ENCODE assay signal across 8 mouse cellular contexts in genomic region chr17:25833961-25834594, GRCm38 (mm10). TPM values are rescaled to one million over a fixed set of nuclear protein-coding genes. Genes with fewer than 3 reads are reported as not detected.
DNase-seq lines count a peak whose midpoint lies in the region; ATAC-seq lines count a peak whose summit lies in the region.

No protein-coding gene starts in this region.

- intact Hi-C loops in gastrocnemius, postnatal 14 days (cut with DNase I; ENCODE audit: low total_unique reads), result no loop called here

- H3K27me3 ChIP-seq in embryonic facial prominence, embryonic 11.5 days (ENCODE audit: control insufficient read depth, insufficient read depth, low read length), result no peaks in the 10 kb centered on the region
- H3K27me3 ChIP-seq in hindbrain, embryonic 14.5 days (ENCODE audit: control insufficient read depth, insufficient read depth, low read length), result no peaks in the 10 kb centered on the region
- H3K27me3 ChIP-seq in liver, embryonic 13.5 days, result no peaks in the 10 kb centered on the region
- no peaks in the 10 kb centered on the region for H3K27me3 ChIP-seq in stomach, embryonic 15.5 days (replicated peaks)

- peak overlapping the region; percentile 87 for H3K9ac ChIP-seq in embryonic facial prominence, embryonic 11.5 days (replicated peaks; ENCODE audit: low read length)
- peak overlapping the region; percentile 86 for H3K9ac ChIP-seq in hindbrain, embryonic 14.5 days
- H3K9ac ChIP-seq in liver, embryonic 13.5 days, result peak overlapping the region; percentile 92
- peak overlapping the region; percentile 70 for H3K9ac ChIP-seq in stomach, embryonic 15.5 days

- peaks cover 4% of the 10 kb centered on the region for H3K36me3 ChIP-seq in embryonic facial prominence, embryonic 11.5 days (replicated peaks; ENCODE audit: control insufficient read depth, insufficient read depth, low read depth, low read length)
- H3K36me3 ChIP-seq in hindbrain, embryonic 14.5 days (replicated peaks; ENCODE audit: control insufficient read depth, insufficient read depth), result peaks cover 35% of the 10 kb centered on the region
- peaks cover 58% of the 10 kb centered on the region for H3K36me3 ChIP-seq in liver, embryonic 13.5 days
- peaks cover 17% of the 10 kb centered on the region for H3K36me3 ChIP-seq in stomach, embryonic 15.5 days

- ATAC-seq in embryonic facial prominence, embryonic 11.5 days (replicated peaks; ENCODE audit: insufficient number of reproducible peaks, low FRiP score, low TSS enrichment, low read depth), result no peak
- no peak for ATAC-seq in hindbrain, embryonic 14.5 days (ENCODE audit: low FRiP score)
- no peak for ATAC-seq in liver, embryonic 13.5 days (ENCODE audit: low read depth)
- ATAC-seq in stomach, embryonic 15.5 days (ENCODE audit: insufficient read depth, low FRiP score, low read depth), result no peak

- peaks cover 28% of the 10 kb centered on the region for H3K4me1 ChIP-seq in embryonic facial prominence, embryonic 11.5 days (ENCODE audit: control insufficient read depth, insufficient read depth, low read length)
- peaks cover 77% of the 10 kb centered on the region for H3K4me1 ChIP-seq in hindbrain, embryonic 14.5 days (replicated peaks; ENCODE audit: control insufficient read depth, insufficient read depth, low read length)
- H3K4me1 ChIP-seq in liver, embryonic 13.5 days (replicated peaks), result peaks cover 88% of the 10 kb centered on the region
- H3K4me1 ChIP-seq in stomach, embryonic 15.5 days, result peaks cover 73% of the 10 kb centered on the region

- H3K27ac ChIP-seq in embryonic facial prominence, embryonic 11.5 days (replicated peaks; ENCODE audit: low read depth, low read length), result peak overlapping the region; percentile 89; the same call in 1 of the 2 replicates
- H3K27ac ChIP-seq in hindbrain, embryonic 14.5 days, result peak overlapping the region; percentile 98
- H3K27ac ChIP-seq in liver, embryonic 13.5 days, result peak overlapping the region; percentile 93
- peak overlapping the region; percentile 97 for H3K27ac ChIP-seq in stomach, embryonic 15.5 days

- H3K9me3 ChIP-seq in embryonic facial prominence, embryonic 11.5 days (replicated peaks; ENCODE audit: control insufficient read depth, low read length), result no peaks in the 10 kb centered on the region
- no peaks in the 10 kb centered on the region for H3K9me3 ChIP-seq in hindbrain, embryonic 14.5 days (ENCODE audit: control insufficient read depth, low read length)
- no peaks in the 10 kb centered on the region for H3K9me3 ChIP-seq in liver, embryonic 13.5 days (replicated peaks)
- no peaks in the 10 kb centered on the region for H3K9me3 ChIP-seq in stomach, embryonic 15.5 days

- WGBS in embryonic facial prominence, embryonic 11.5 days, result 50% methylated on average over 6 of the region's 6 CpGs
- 48% methylated on average over 6 of the region's 6 CpGs for WGBS in hindbrain, embryonic 14.5 days
- 34% methylated on average over 6 of the region's 6 CpGs for WGBS in liver, embryonic 13.5 days (ENCODE audit: insufficient replicate concordance)
- 15% methylated on average over 6 of the region's 6 CpGs for WGBS in stomach, embryonic 15.5 days

- H3K4me3 ChIP-seq in embryonic facial prominence, embryonic 11.5 days (ENCODE audit: low read depth, low read length), result peak overlapping the region; percentile 89
- peak overlapping the region; percentile 89 for H3K4me3 ChIP-seq in hindbrain, embryonic 14.5 days (replicated peaks; ENCODE audit: low read length)
- H3K4me3 ChIP-seq in liver, embryonic 13.5 days (replicated peaks), result peak overlapping the region; percentile 85
- peak overlapping the region; percentile 89 for H3K4me3 ChIP-seq in stomach, embryonic 15.5 days (replicated peaks)

- peak; percentile 58 for DNase-seq in adrenal gland, postnatal 14 days
- DNase-seq in adrenal gland, postnatal 4 days (ENCODE audit: low spot score in 2 of 2), result no peak
- no peak for DNase-seq in embryonic facial prominence, embryonic 11.5 days (ENCODE audit: low spot score)
- DNase-seq in hindbrain, embryonic 14.5 days (ENCODE audit: low spot score), result no peak
- DNase-seq in liver, embryonic 13.5 days, result no peak
- no peak for DNase-seq in gastrocnemius, postnatal 14 days
- DNase-seq in right cerebral cortex, adult 18-20 months, result no peak

- H3K4me2 ChIP-seq in embryonic facial prominence, embryonic 11.5 days (ENCODE audit: low read depth, low read length), result peak overlapping the region; percentile 75
- peak overlapping the region; percentile 96 for H3K4me2 ChIP-seq in hindbrain, embryonic 14.5 days (replicated peaks)
- peak overlapping the region; percentile 99 for H3K4me2 ChIP-seq in liver, embryonic 13.5 days
- H3K4me2 ChIP-seq in stomach, embryonic 15.5 days, result peak overlapping the region; percentile 81

RNA-seq across cellular contexts. Expression of gene Stub1, which starts 0.9 kb away (rescaled TPM):
- total RNA-seq in adrenal gland, postnatal 14 days (2021), result 149 and 160 TPM in 2 replicates
- 100 to 1,000 TPM; 210 to 213 TPM for total RNA-seq in adrenal gland, postnatal 4 days (2021)
- 323 and 352 TPM in 2 replicates for polyA plus RNA-seq in embryonic facial prominence, embryonic 11.5 days (2014; fragmentation: Nextera tagmentation; extraction: Ambion mirVana)
- 336 and 357 TPM in 2 replicates for polyA plus RNA-seq in hindbrain, embryonic 14.5 days (2014; fragmentation: Nextera tagmentation; extraction: Ambion mirVana)
- polyA plus RNA-seq in liver, embryonic 13.5 days (2015; fragmentation: Nextera tagmentation; extraction: Ambion mirVana), result 130 TPM in 2 replicates
- 312 and 319 TPM in 2 replicates for polyA plus RNA-seq in stomach, embryonic 15.5 days (2015; fragmentation: Nextera tagmentation; extraction: Ambion mirVana)
- 10 to 100 TPM; 80.2 to 81.3 TPM for total RNA-seq in gastrocnemius, postnatal 14 days (2021)

RNA-seq across cellular contexts. Expression of gene Rhbdl1, which starts 3.0 kb away (rescaled TPM):
- 12.9 and 14.9 TPM in 2 replicates for total RNA-seq in adrenal gland, postnatal 14 days (2021)
- total RNA-seq in adrenal gland, postnatal 4 days (2021), result 10 to 100 TPM; 19.3 to 21.4 TPM
- polyA plus RNA-seq in embryonic facial prominence, embryonic 11.5 days (2014; fragmentation: Nextera tagmentation; extraction: Ambion mirVana), result 1.1 and 1.5 TPM in 2 replicates
- 51.3 and 57.1 TPM in 2 replicates for polyA plus RNA-seq in hindbrain, embryonic 14.5 days (2014; fragmentation: Nextera tagmentation; extraction: Ambion mirVana)
- 0.20 and 0.30 TPM in 2 replicates for polyA plus RNA-seq in liver, embryonic 13.5 days (2015; fragmentation: Nextera tagmentation; extraction: Ambion mirVana)
- polyA plus RNA-seq in stomach, embryonic 15.5 days (2015; fragmentation: Nextera tagmentation; extraction: Ambion mirVana), result 1.6 and 2.4 TPM in 2 replicates
- total RNA-seq in gastrocnemius, postnatal 14 days (2021), result 10 to 100 TPM; 11.7 to 12.0 TPM

RNA-seq across cellular contexts. Expression of gene Jmjd8, which starts 5.4 kb away (rescaled TPM):
- 68.2 and 71.0 TPM in 2 replicates for total RNA-seq in adrenal gland, postnatal 14 days (2021)
- 10 to 100 TPM; 72.9 to 81.8 TPM for total RNA-seq in adrenal gland, postnatal 4 days (2021)
- 42.0 and 47.7 TPM in 2 replicates for polyA plus RNA-seq in embryonic facial prominence, embryonic 11.5 days (2014; fragmentation: Nextera tagmentation; extraction: Ambion mirVana)
- polyA plus RNA-seq in hindbrain, embryonic 14.5 days (2014; fragmentation: Nextera tagmentation; extraction: Ambion mirVana), result 39.3 and 42.1 TPM in 2 replicates
- 21.7 and 26.9 TPM in 2 replicates for polyA plus RNA-seq in liver, embryonic 13.5 days (2015; fragmentation: Nextera tagmentation; extraction: Ambion mirVana)
- 50.5 and 54.6 TPM in 2 replicates for polyA plus RNA-seq in stomach, embryonic 15.5 days (2015; fragmentation: Nextera tagmentation; extraction: Ambion mirVana)
- 10 to 100 TPM; 20.3 to 23.6 TPM for total RNA-seq in gastrocnemius, postnatal 14 days (2021)

RNA-seq across cellular contexts. Expression of gene Gm20683, which starts 7.5 kb away (rescaled TPM):
- 10.9 and 11.8 TPM in 2 replicates for total RNA-seq in adrenal gland, postnatal 14 days (2021)
- total RNA-seq in adrenal gland, postnatal 4 days (2021), result 10 to 100 TPM; 13.2 to 15.5 TPM
- 0.36 and 1.2 TPM in 2 replicates for polyA plus RNA-seq in embryonic facial prominence, embryonic 11.5 days (2014; fragmentation: Nextera tagmentation; extraction: Ambion mirVana)
- polyA plus RNA-seq in hindbrain, embryonic 14.5 days (2014; fragmentation: Nextera tagmentation; extraction: Ambion mirVana), result 8.7 and 9.3 TPM in 2 replicates
- 0.28 and 0.57 TPM in 2 replicates for polyA plus RNA-seq in liver, embryonic 13.5 days (2015; fragmentation: Nextera tagmentation; extraction: Ambion mirVana)
- 1.6 and 2.7 TPM in 2 replicates for polyA plus RNA-seq in stomach, embryonic 15.5 days (2015; fragmentation: Nextera tagmentation; extraction: Ambion mirVana)
- total RNA-seq in gastrocnemius, postnatal 14 days (2021), result 10 to 100 TPM in 1 of 2 experiments, 1 to 10 TPM in 1; 7.5 to 11.0 TPM

RNA-seq across cellular contexts. Expression of gene Rhot2, which starts 10.6 kb away (rescaled TPM):
- 95.9 and 108 TPM in 2 replicates for total RNA-seq in adrenal gland, postnatal 14 days (2021)
- total RNA-seq in adrenal gland, postnatal 4 days (2021), result 10 to 100 TPM; 89.6 to 95.0 TPM
- polyA plus RNA-seq in embryonic facial prominence, embryonic 11.5 days (2014; fragmentation: Nextera tagmentation; extraction: Ambion mirVana), result 7.1 and 9.7 TPM in 2 replicates
- 6.5 and 9.9 TPM in 2 replicates for polyA plus RNA-seq in hindbrain, embryonic 14.5 days (2014; fragmentation: Nextera tagmentation; extraction: Ambion mirVana)
- polyA plus RNA-seq in liver, embryonic 13.5 days (2015; fragmentation: Nextera tagmentation; extraction: Ambion mirVana), result 12.8 and 13.5 TPM in 2 replicates
- polyA plus RNA-seq in stomach, embryonic 15.5 days (2015; fragmentation: Nextera tagmentation; extraction: Ambion mirVana), result 23.1 and 23.6 TPM in 2 replicates
- 10 to 100 TPM; 38.0 to 47.1 TPM for total RNA-seq in gastrocnemius, postnatal 14 days (2021)

Comparison
In these comparisons a context has a peak if more than half of its experiments do, and no peak if none do; other contexts are left out.
1. RNA of gene Rhbdl1, which starts 3.0 kb away (polyA plus RNA-seq): 51.3 to 57.1 TPM in hindbrain, embryonic 14.5 days; 1.6 to 2.4 TPM in stomach, embryonic 15.5 days, 1.1 to 1.5 TPM in embryonic facial prominence, embryonic 11.5 days and 0.20 to 0.30 TPM in liver, embryonic 13.5 days; every median in the first group is over 10 times any median in the second.
2. Peak in every context shown above with its lines, with median percentiles within 50 percentile points of each other: H3K27ac ChIP-seq, H3K4me2 ChIP-seq, H3K4me3 ChIP-seq and H3K9ac ChIP-seq.